Mouse (Mus musculus): Measurements from ENCODE around the gene Impdh2. TPM values are rescaled to one million over a fixed set of nuclear protein-coding genes. Genes with fewer than 3 reads are reported as not detected.
"Not testable (repeated sequence)": the region's sequence is repeated elsewhere in the genome, so short reads cannot be mapped to it uniquely, and the experiment has no call there.

Impdh2 gene
- polyA plus RNA-seq, 1 experiment from 2014 or later, result 118 TPM

- DNase-seq (ENCODE audit: low spot score), result peak; percentile 72
- Histone ChIP-seq H3K9me3 (replicated peaks; ENCODE audit: low read length) (no peaks in the 10 kb centered on the region), H3K27ac (no peak within 1 kb of the TSS), H3K9ac (ENCODE audit: low read depth, low read length) (peak within 1 kb of the TSS; percentile 65), H3K27me3 (ENCODE audit: insufficient read depth, low read length) (no peaks in the 10 kb centered on the region), H3K4me1 (replicated peaks; ENCODE audit: insufficient read depth, low read length) (peaks cover 10% of the 10 kb centered on the region; the same call in 1 of the 2 replicates), H3K36me3 (ENCODE audit: insufficient read depth, low read length) (no peaks in the 10 kb centered on the region), H3K4me3 (replicated peaks; ENCODE audit: low read depth, low read length) (peak within 1 kb of the TSS; percentile 61), H3K4me2 (ENCODE audit: low read length) (peak within 1 kb of the TSS; percentile 62)
- 3% methylated on average over 69 of the region's 69 CpGs for WGBS
- peak; percentile 78 for ATAC-seq (replicated peaks; ENCODE audit: low FRiP score, low read depth)
- TF ChIP-seq CTCF (IDR thresholded peaks at IDR 0.05; ENCODE audit: low read depth), result peak; percentile 4; the same call in 1 of the 2 replicates
Measured at GRCm38 (mm10) chr9:108596998-108597764, 37.1 kb downstream of the Impdh2 start, which contains the start of gene P4htm. Gene P4htm (minus strand): TSS chr9:108597667.

GRCm38 (mm10) chr9:108599021-108599566, 39.0 kb downstream of the Impdh2 start:
- H3K4me1 ChIP-seq (replicated peaks; ENCODE audit: insufficient read depth, low read length), result peaks cover 10% of the 10 kb centered on the region; the same call in 1 of the 2 replicates
- DNase-seq (ENCODE audit: low spot score), result no peak

DNA sequence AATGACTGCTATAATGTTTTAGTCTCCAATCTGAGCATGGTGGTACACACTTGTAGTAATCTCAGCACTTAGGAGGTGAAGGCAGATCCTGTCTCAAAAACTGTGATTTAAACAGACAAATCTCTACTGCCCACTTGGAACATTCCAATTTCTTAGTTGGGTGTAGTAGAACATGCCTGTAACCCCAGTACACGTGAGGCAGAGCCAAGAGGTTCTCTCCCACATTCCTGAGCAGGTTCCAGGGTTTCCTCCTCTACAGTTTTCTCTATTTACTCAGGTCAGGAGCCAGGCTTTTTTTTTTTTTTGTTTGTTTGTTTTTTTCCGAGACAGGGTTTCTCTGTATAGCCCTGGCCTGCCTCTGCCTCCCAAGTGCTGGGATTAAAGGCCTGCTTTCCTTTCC, 39.9 kb downstream of the Impdh2 start:
- H3K4me3 ChIP-seq (replicated peaks; ENCODE audit: low read depth, low read length), result no peak overlapping the region
- no peak overlapping the region for H3K27ac ChIP-seq
- ATAC-seq (replicated peaks; ENCODE audit: low FRiP score, low read depth), result no peak
- no peaks in the 10 kb centered on the region for H3K9me3 ChIP-seq (replicated peaks; ENCODE audit: low read length)
- 34% methylated on average over 2 of the region's 2 CpGs for WGBS
- no peak for TF ChIP-seq CTCF (IDR thresholded peaks at IDR 0.05; ENCODE audit: low read depth)
- H3K27me3 ChIP-seq (ENCODE audit: insufficient read depth, low read length), result no peaks in the 10 kb centered on the region
- DNase-seq (ENCODE audit: low spot score), result no peak
- H3K4me2 ChIP-seq (ENCODE audit: low read length), result no peak overlapping the region
- H3K4me1 ChIP-seq (replicated peaks; ENCODE audit: insufficient read depth, low read length), result peaks cover 10% of the 10 kb centered on the region; the same call in 1 of the 2 replicates
- H3K36me3 ChIP-seq (ENCODE audit: insufficient read depth, low read length), result peaks cover 16% of the 10 kb centered on the region; the same call in 1 of the 2 replicates
- H3K9ac ChIP-seq (ENCODE audit: low read depth, low read length), result no peak overlapping the region

More at GRCm38 (mm10) chr9:108599021-108599566, 39.0 kb downstream of the Impdh2 start:
- H3K27ac ChIP-seq, result no peak overlapping the region
- WGBS, result 76% methylated on average over 4 of the region's 4 CpGs
- H3K4me3 ChIP-seq (replicated peaks; ENCODE audit: low read depth, low read length), result no peak overlapping the region
- ATAC-seq (replicated peaks; ENCODE audit: low FRiP score, low read depth), result no peak
- no peaks in the 10 kb centered on the region for H3K27me3 ChIP-seq (ENCODE audit: insufficient read depth, low read length)
- no peak overlapping the region for H3K9ac ChIP-seq (ENCODE audit: low read depth, low read length)
- peaks cover 12% of the 10 kb centered on the region; the same call in 1 of the 2 replicates for H3K36me3 ChIP-seq (ENCODE audit: insufficient read depth, low read length)
- H3K4me2 ChIP-seq (ENCODE audit: low read length), result no peak overlapping the region
- no peaks in the 10 kb centered on the region for H3K9me3 ChIP-seq (replicated peaks; ENCODE audit: low read length)
- TF ChIP-seq CTCF (IDR thresholded peaks at IDR 0.05; ENCODE audit: low read depth), result no peak

DNA sequence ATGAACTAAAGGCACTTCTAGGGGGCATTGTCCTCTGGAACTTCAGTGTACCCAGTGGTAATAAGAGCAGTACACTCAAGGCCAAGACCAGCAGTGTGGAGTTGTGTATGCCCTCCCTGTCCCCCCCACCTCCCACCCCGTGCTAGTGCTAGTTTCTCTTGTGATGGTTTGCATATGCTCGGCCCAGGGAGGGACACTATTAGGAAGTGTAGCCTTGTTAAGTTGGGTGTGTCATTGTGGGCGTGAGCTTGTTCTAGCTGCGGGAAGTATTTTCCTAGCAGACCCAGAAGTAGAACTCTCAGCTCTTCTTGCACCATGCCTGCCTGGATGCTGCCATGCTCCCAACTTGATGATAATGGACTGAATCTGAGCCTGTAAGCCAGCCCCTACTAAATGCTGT, 41.9 kb downstream of the Impdh2 start:
- no peak for DNase-seq (ENCODE audit: low spot score)
- no peak for TF ChIP-seq CTCF (IDR thresholded peaks at IDR 0.05; ENCODE audit: low read depth)
- WGBS, result 75% methylated on average over 4 of the region's 4 CpGs
- H3K4me1 ChIP-seq (replicated peaks; ENCODE audit: insufficient read depth, low read length), result 0 out of 2 replicates have a peak, but pooled peaks cover 4% of the 10 kb centered on the region
- no peak for ATAC-seq (replicated peaks; ENCODE audit: low FRiP score, low read depth)
- no peak overlapping the region for H3K4me2 ChIP-seq (ENCODE audit: low read length)
- H3K36me3 ChIP-seq (ENCODE audit: insufficient read depth, low read length), result peaks cover 22% of the 10 kb centered on the region
- no peaks in the 10 kb centered on the region for H3K27me3 ChIP-seq (ENCODE audit: insufficient read depth, low read length)
- no peak overlapping the region for H3K9ac ChIP-seq (ENCODE audit: low read depth, low read length)
- H3K27ac ChIP-seq, result no peak overlapping the region
- H3K9me3 ChIP-seq (replicated peaks; ENCODE audit: low read length), result no peaks in the 10 kb centered on the region
- no peak overlapping the region for H3K4me3 ChIP-seq (replicated peaks; ENCODE audit: low read depth, low read length)

- not testable (repeated sequence) for DNase-seq (ENCODE audit: low spot score)
- WGBS, result 85% methylated on average over 5 of the region's 5 CpGs
Measured at GRCm38 (mm10) chr9:108607929-108608328, 47.8 kb downstream of the Impdh2 start.

GRCm38 (mm10) chr9:108608889-108609288, 48.8 kb downstream of the Impdh2 start:
- ATAC-seq (replicated peaks; ENCODE audit: low FRiP score, low read depth) (no peak), DNase-seq (ENCODE audit: low spot score) (no peak)
- no peak overlapping the region for H3K27ac ChIP-seq
- H3K27me3 ChIP-seq (ENCODE audit: insufficient read depth, low read length), result no peaks in the 10 kb centered on the region
- 87% methylated on average over 4 of the region's 4 CpGs for WGBS
- no peaks in the 10 kb centered on the region for H3K9me3 ChIP-seq (replicated peaks; ENCODE audit: low read length)
- no peak for TF ChIP-seq CTCF (IDR thresholded peaks at IDR 0.05; ENCODE audit: low read depth)
- H3K9ac ChIP-seq (ENCODE audit: low read depth, low read length), result no peak overlapping the region
- H3K36me3 ChIP-seq (ENCODE audit: insufficient read depth, low read length), result peaks cover 55% of the 10 kb centered on the region
- no peak overlapping the region for H3K4me2 ChIP-seq (ENCODE audit: low read length)
- no peak overlapping the region for H3K4me3 ChIP-seq (replicated peaks; ENCODE audit: low read depth, low read length)
- H3K4me1 ChIP-seq (replicated peaks; ENCODE audit: insufficient read depth, low read length), result no peaks in the 10 kb centered on the region

More at GRCm38 (mm10) chr9:108607929-108608328, 47.8 kb downstream of the Impdh2 start:
- not testable (repeated sequence) for H3K9me3 ChIP-seq (replicated peaks; ENCODE audit: low read length); H3K27me3 ChIP-seq (ENCODE audit: insufficient read depth, low read length); H3K27ac ChIP-seq; H3K9ac ChIP-seq (ENCODE audit: low read depth, low read length); H3K4me3 ChIP-seq (replicated peaks; ENCODE audit: low read depth, low read length); ATAC-seq (replicated peaks; ENCODE audit: low FRiP score, low read depth); H3K4me1 ChIP-seq (replicated peaks; ENCODE audit: insufficient read depth, low read length); H3K4me2 ChIP-seq (ENCODE audit: low read length)
- peaks cover 58% of the 10 kb centered on the region for H3K36me3 ChIP-seq (ENCODE audit: insufficient read depth, low read length)

All from kidney, postnatal 0 days (tissue).